Mouse (Mus musculus) C2C12 (cell line): ENCODE measurements around the gene Ss18l2.

ENCODE experiments used
- CEBPB ChIP-seq: IDR thresholded peaks from one replicate; pipeline ENCODE4 v1.6.1; 2011; ENCODE audit warnings: low read depth, mild to moderate bottlenecking, control low read depth, moderate library complexity
- CTCF ChIP-seq: IDR thresholded peaks from one replicate; pipeline ENCODE4 v1.5.1; 2011; ENCODE audit not compliant: control insufficient read depth, insufficient read depth, insufficient read length
- MAX ChIP-seq: IDR thresholded peaks from one replicate; pipeline ENCODE4 v1.6.1; 2011; ENCODE audit warnings: mild to moderate bottlenecking, control low read depth
- MYOD1 ChIP-seq: IDR thresholded peaks from one replicate; pipeline ENCODE4 v1.6.1; 2011; ENCODE audit warnings: low read depth; ENCODE audit not compliant: control insufficient read depth, insufficient read length
- USF1 ChIP-seq: IDR thresholded peaks from one replicate; pipeline ENCODE4 v1.6.1; 2011; ENCODE audit warnings: low read depth, mild to moderate bottlenecking, control low read depth, moderate library complexity

GRCm38 (mm10) chr9:121752774-121753173 lies 42.6 kb downstream of the Ss18l2 start:
- TF ChIP-seq CTCF (no peak), USF1 (no peak), MYOD1 (no peak), MAX (no peak), CEBPB (no peak)
